Comparison of ENCODE assay signal across 17 mouse cellular contexts in genomic region chr6:18508036-18508435, GRCm38 (mm10). TPM values are rescaled to one million over a fixed set of nuclear protein-coding genes. Genes with fewer than 3 reads are reported as not detected.
A peak's percentile ranks its signal among the peaks of the same experiment; 100 is the strongest.
DNase-seq lines count a peak whose midpoint lies in the region; TF ChIP-seq lines count a peak whose summit lies in the region.
"Had no signal": no experiment of that assay in that cellular context is flagged by ENCODE, and none has a peak within 500 bp of the region (broad histone marks: within the 10 kb centered on the region; RNA-seq: fewer than 3 reads in every experiment).

No protein-coding gene starts in this region.

- no peak overlapping the region for H3K4me3 ChIP-seq in gastrocnemius, adult 2 months
- H3K4me3 ChIP-seq in left cerebral cortex, adult 2 months = no peak overlapping the region
- H3K4me3 ChIP-seq: hindbrain, embryonic 15.5 days; limb, embryonic 10.5 days; liver, embryonic 15.5 days; midbrain, embryonic 15.5 days; neural tube, embryonic 12.5 days had no signal

- DNase-seq in gastrocnemius, adult 2 months = no peak
- DNase-seq in gastrocnemius, postnatal 36 days = no peak
- DNase-seq in left cerebral cortex, adult 2 months (ENCODE audit: extremely low spot score in 1 of 2, low spot score in 2 of 2) = no peak
- DNase-seq in left cerebral cortex, adult 8-10 months (ENCODE audit: low spot score in 2 of 2) = no peak
- peak; percentile 72 for DNase-seq in brain, adult 2 months (ENCODE audit: low read depth, low spot score)
- DNase-seq in heart, postnatal 10 days = peak; percentile 23 to 42
- no peak for DNase-seq in cerebellum, postnatal 10 days
- DNase-seq in thymus, postnatal 36 days = no peak
- DNase-seq: cerebellum, adult 9-10 months; embryo, embryonic 11 days; kidney, adult 9 months; layer of hippocampus, adult 9-11 months had no signal

- intact Hi-C loops in gastrocnemius, adult 2 months (cut with DNase I) = no loop called here
- intact Hi-C loops in gastrocnemius, postnatal 36 days (cut with DNase I) = no loop called here
- intact Hi-C loops in left cerebral cortex, adult 2 months (cut with DNase I) = no loop called here
- intact Hi-C loops in heart, postnatal 10 days (cut with DNase I) = no loop called here

- no peak for TF ChIP-seq CTCF in gastrocnemius, adult 2 months (IDR thresholded peaks at IDR 0.05)
- TF ChIP-seq CTCF in left cerebral cortex, adult 2 months (IDR thresholded peaks at IDR 0.05) = no peak

- H3K27ac ChIP-seq in gastrocnemius, adult 2 months = peak overlapping the region; percentile 35; the same call in 1 of the 2 replicates
- H3K27ac ChIP-seq in left cerebral cortex, adult 2 months = peak overlapping the region; percentile 58
- H3K27ac ChIP-seq: hindbrain, embryonic 15.5 days; limb, embryonic 10.5 days; liver, embryonic 15.5 days; midbrain, embryonic 15.5 days; neural tube, embryonic 12.5 days had no signal

RNA-seq across cellular contexts. Expression of gene Cttnbp2, which starts 6.6 kb away (rescaled TPM):
- total RNA-seq in gastrocnemius, adult 2 months (2021) = under 1 TPM; 0.54 to 0.86 TPM
- 1 to 10 TPM in 1 of 2 experiments, under 1 TPM in 1; 0.62 to 1.0 TPM for total RNA-seq in gastrocnemius, postnatal 36 days (2021)
- 100 to 1,000 TPM; 164 to 179 TPM for total RNA-seq in left cerebral cortex, adult 2 months (2021)
- 100 to 1,000 TPM; 124 to 155 (median 140) TPM for total RNA-seq in left cerebral cortex, adult 8-10 months (2022)
- 1 to 10 TPM; 4.7 to 6.9 TPM for total RNA-seq in heart, postnatal 10 days (2021)

Comparison
In these comparisons a context has a peak if more than half of its experiments do, and no peak if none do; other contexts are left out.
1. DNase-seq: peak in brain, adult 2 months (single experiment) and heart, postnatal 10 days (2 of 2); none in gastrocnemius, adult 2 months (single experiment), gastrocnemius, postnatal 36 days (0 of 2), left cerebral cortex, adult 2 months (0 of 2), left cerebral cortex, adult 8-10 months (0 of 2), cerebellum, postnatal 10 days (0 of 2) and thymus, postnatal 36 days (0 of 2).
2. RNA of gene Cttnbp2, which starts 6.6 kb away (total RNA-seq): 164 to 179 TPM in left cerebral cortex, adult 2 months and 124 to 155 TPM in left cerebral cortex, adult 8-10 months; 4.7 to 6.9 TPM in heart, postnatal 10 days, 0.62 to 1.0 TPM in gastrocnemius, postnatal 36 days and 0.54 to 0.86 TPM in gastrocnemius, adult 2 months; every median in the first group is over 10 times any median in the second.